Mouse (Mus musculus) hindbrain, embryonic 11.5 days (tissue): ENCODE data around the gene Tnip3. TPM values are rescaled to one million over a fixed set of nuclear protein-coding genes. Genes with fewer than 3 reads are reported as not detected.

Source experiments
- ATAC-seq: fragments of 200-750 bp; cut with Nextera tagmentation; 2 replicates; pipeline ENCODE4 v1.8.0; 2017; ENCODE audit warnings: mild to moderate bottlenecking, moderate TSS enrichment, moderate library complexity; ENCODE audit not compliant: low FRiP score
- DNase-seq: peaks from one replicate; pipeline ENCODE4 v3.0.0-alpha.2; 2015; ENCODE audit warnings: low spot score
- H3K27ac ChIP-seq: fragments of 300-500 bp; sonication (generic); 2 replicates; pipeline ENCODE4 v1.5.1; 2014; ENCODE audit warnings: mild to moderate bottlenecking, low read depth, low read length
- H3K27me3 ChIP-seq: fragments of 300-500 bp; sonication (generic); 2 replicates; pipeline ENCODE4 v1.6.1; 2014; ENCODE audit warnings: mild to moderate bottlenecking, low read length, moderate library complexity, mixed read lengths; ENCODE audit not compliant: control insufficient read depth, insufficient read depth
- H3K36me3 ChIP-seq: fragments of 300-500 bp; sonication (generic); 2 replicates; pipeline ENCODE4 v1.6.1; 2014; ENCODE audit warnings: mild to moderate bottlenecking, low read length, moderate library complexity, mixed read lengths; ENCODE audit not compliant: control insufficient read depth, insufficient read depth
- H3K4me1 ChIP-seq: fragments of 300-500 bp; sonication (generic); replicated peaks from 2 replicates; pipeline ENCODE4 v1.6.1; 2014; ENCODE audit warnings: low read length, mixed read lengths; ENCODE audit not compliant: control insufficient read depth, insufficient read depth
- H3K4me2 ChIP-seq: fragments of 300-500 bp; sonication (generic); replicated peaks from 2 replicates; pipeline ENCODE4 v1.6.1; 2014; ENCODE audit warnings: mild to moderate bottlenecking, low read depth, low read length
- H3K4me3 ChIP-seq: fragments of 300-500 bp; sonication (generic); 2 replicates; pipeline ENCODE4 v1.5.1; 2014; ENCODE audit warnings: low read depth, low read length
- H3K9ac ChIP-seq: fragments of 300-500 bp; sonication (generic); 2 replicates; pipeline ENCODE4 v1.6.1; 2014; ENCODE audit warnings: low read depth, low read length
- H3K9me3 ChIP-seq: fragments of 300-500 bp; sonication (generic); 2 replicates; pipeline ENCODE4 v1.6.1; 2016; ENCODE audit warnings: low read length; ENCODE audit not compliant: control insufficient read depth
- WGBS: fragments of 180-500 bp; shearing (Covaris S2); extraction: QIAGEN DNeasy Blood & Tissue Kit; methylation state at CpG from one replicate; pipeline ENCODE4 v1.1.7; 2014; 5-methylcytosine and 5-hydroxymethylcytosine counted together
- polyA plus RNA-seq: library from polyadenylated mRNA; unstranded; fragments of >200 nt; fragmentation: Nextera tagmentation; extraction: Ambion mirVana; gene quantifications from 2 replicates; pipeline ENCODE4 v1.2.1, GENCODE M21; 2014

Tnip3 gene
- polyA plus RNA-seq, 1 experiment from 2014 or later, result not detected

DNA sequence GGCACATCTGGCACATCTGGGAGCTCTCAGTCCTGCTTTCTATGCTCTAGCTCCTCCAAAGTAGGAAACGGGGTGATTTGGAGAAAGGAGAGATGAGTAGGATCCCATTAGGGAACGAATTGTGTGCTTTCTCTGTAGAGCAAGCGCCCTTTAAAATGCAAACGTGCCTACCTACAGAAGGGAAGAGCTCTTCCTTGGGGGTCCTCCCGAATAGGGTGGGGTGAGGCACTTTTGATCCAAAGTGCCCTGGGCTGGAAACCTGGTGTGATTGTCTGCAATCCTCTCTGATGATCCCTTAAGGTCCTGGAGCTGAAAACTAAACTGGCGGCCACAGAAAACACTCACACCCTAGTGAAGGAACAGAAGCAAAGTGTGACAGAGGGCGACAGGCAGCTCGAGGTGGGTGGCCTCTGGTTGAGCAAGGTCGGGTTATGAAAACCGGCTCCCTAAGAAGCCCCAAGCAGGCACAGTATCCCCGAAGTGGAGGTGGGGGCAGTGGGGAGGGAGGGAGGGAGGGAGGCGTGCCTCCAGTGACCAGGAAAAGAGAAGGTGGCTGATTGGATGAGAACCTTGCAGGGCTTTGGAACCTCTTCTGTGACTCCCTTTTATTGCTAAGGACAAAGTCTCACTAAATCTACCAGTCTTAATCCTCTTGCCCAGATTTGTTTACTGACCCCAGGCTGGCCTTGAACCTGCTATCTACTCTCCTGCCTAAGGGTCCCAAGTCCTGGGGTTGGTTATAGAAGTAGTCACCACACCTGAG lies 72.1 kb downstream of the Tnip3 start:
- no peak for DNase-seq
- no peak for ATAC-seq
- H3K27ac ChIP-seq, result no peak overlapping the region
- no peak overlapping the region for H3K4me3 ChIP-seq
- H3K4me2 ChIP-seq, result no peak overlapping the region
- no peaks in the 10 kb centered on the region for H3K27me3 ChIP-seq
- no peaks in the 10 kb centered on the region for H3K9me3 ChIP-seq
- WGBS, result 25% methylated on average over 11 of the region's 12 CpGs
- H3K4me1 ChIP-seq, result no peaks in the 10 kb centered on the region
- H3K36me3 ChIP-seq, result no peaks in the 10 kb centered on the region
- H3K9ac ChIP-seq, result no peak overlapping the region

DNA sequence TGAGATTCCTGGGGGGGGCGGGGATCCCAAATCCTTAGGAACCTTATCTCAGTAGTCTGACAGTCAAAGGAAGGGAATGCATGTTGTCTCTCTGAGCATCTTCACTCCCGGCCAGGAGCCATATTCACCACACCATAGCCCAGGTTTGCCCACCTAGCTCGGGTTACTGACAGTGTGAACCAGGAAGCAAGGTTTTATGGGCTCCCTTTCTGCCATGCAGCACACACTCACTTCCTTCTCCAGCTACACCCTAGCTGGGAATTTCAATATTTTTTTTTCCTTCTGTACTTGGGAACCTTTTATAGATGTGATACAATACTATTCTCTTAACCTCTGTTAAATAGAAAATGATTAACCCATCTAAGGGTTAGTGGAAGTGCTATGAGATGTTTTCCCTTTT lies 73.4 kb downstream of the Tnip3 start:
- ATAC-seq, result no peak
- 77% methylated on average over 3 of the region's 3 CpGs for WGBS
- no peak overlapping the region for H3K9ac ChIP-seq
- DNase-seq, result no peak
- H3K4me2 ChIP-seq, result no peak overlapping the region
- no peaks in the 10 kb centered on the region for H3K4me1 ChIP-seq
- H3K4me3 ChIP-seq, result no peak overlapping the region
- no peaks in the 10 kb centered on the region for H3K36me3 ChIP-seq
- H3K27me3 ChIP-seq, result no peaks in the 10 kb centered on the region
- H3K9me3 ChIP-seq, result no peaks in the 10 kb centered on the region
- H3K27ac ChIP-seq, result no peak overlapping the region

DNA sequence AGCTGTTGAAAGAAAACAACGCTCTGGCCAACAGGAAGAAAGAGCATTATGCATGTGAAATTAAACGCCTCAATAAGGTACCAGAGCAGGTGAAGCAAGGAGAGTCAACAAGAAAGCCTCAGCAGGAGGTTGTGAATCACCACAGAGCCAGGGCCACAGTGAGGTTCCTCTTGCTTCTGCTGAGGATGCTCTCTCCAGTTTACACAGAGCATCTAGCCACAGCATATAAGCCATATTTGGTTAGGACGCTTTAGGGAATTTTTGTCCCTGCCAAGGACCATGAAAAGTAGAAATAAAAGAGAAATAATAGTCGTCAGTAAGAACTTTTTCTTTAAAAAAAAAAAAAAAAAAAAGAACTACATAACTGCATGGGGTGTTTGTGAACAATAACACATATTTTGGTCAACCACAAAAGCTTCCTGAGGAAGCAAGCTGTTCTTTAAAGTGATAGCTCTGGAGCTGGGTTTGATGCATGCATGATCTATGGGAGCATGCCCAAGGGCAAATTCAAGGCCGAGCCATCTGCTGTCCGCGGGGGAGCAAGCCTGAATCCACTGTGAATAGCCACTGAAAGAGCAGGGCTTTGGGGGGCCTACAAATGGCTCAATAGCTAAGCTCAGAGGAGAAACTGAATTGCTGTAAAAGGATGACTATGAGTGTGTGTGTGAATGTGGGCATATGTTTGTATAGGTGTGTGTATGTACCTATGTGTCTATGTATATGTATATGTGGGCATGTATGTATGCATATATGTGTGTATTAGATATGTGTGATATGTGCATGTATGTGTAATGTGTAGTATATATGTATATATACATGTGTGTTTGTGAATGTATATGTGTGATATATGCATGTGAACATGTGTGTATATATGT lies 75.0 kb downstream of the Tnip3 start:
- no peaks in the 10 kb centered on the region for H3K36me3 ChIP-seq
- DNase-seq (peak; percentile 24), ATAC-seq (peak; percentile 64; the same call in 1 of the 2 replicates)
- H3K27me3 ChIP-seq, result no peaks in the 10 kb centered on the region
- no peak overlapping the region for H3K4me2 ChIP-seq
- WGBS, result 23% methylated on average over 7 of the region's 7 CpGs
- no peak overlapping the region for H3K4me3 ChIP-seq
- H3K27ac ChIP-seq, result no peak overlapping the region
- H3K9me3 ChIP-seq, result no peaks in the 10 kb centered on the region
- H3K4me1 ChIP-seq, result no peaks in the 10 kb centered on the region
- H3K9ac ChIP-seq, result no peak overlapping the region

DNA sequence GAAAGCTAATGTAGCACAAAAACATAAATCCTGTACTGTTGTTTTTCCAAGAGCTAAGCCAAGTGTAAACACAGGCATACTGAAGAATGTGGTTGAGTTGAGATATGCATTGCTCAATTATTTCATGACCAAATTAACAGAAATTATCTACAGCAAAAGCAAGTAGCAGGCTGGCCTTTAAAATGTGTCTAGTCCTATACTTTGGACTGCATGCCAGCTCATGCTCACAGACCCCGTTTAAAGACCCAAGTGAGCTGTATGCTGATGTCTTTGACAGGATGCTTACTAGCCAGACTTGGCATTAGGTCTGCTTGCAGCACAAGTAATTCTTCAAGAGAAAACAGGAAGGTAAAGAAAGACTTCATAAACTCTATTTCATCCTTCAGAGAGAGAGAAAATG lies 75.8 kb downstream of the Tnip3 start:
- H3K9ac ChIP-seq, result no peak overlapping the region
- ATAC-seq (no peak), DNase-seq (no peak)
- H3K4me3 ChIP-seq, result no peak overlapping the region
- no peaks in the 10 kb centered on the region for H3K36me3 ChIP-seq
- no peak overlapping the region for H3K27ac ChIP-seq
- WGBS, result 54% methylated on average over 1 of the region's 1 CpGs
- no peaks in the 10 kb centered on the region for H3K9me3 ChIP-seq
- H3K4me2 ChIP-seq, result no peak overlapping the region
- H3K4me1 ChIP-seq, result no peaks in the 10 kb centered on the region
- H3K27me3 ChIP-seq, result no peaks in the 10 kb centered on the region

DNA sequence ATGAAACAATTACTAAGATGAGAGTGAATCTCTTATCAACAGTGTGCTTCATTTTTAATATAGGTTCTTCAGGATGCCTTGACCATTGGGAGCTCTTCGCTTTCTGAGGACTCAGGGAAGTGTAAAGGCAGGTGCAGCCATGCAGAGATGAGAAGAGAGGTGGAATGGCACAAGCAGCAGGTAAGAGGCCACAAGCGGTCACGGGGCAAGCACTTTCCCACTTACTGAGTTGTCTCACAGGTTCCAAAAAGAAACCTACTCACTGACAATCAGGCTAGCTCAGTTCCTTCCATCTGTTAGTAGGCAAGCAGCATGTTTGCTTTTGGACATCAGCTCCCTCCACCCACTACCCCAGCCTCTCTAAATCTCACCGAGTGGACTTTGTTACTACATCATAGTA lies 80.7 kb downstream of the Tnip3 start:
- Histone ChIP-seq H3K4me2 (no peak overlapping the region), H3K27ac (no peak overlapping the region), H3K9me3 (no peaks in the 10 kb centered on the region), H3K36me3 (no peaks in the 10 kb centered on the region), H3K9ac (no peak overlapping the region), H3K4me3 (no peak overlapping the region), H3K27me3 (no peaks in the 10 kb centered on the region), H3K4me1 (no peaks in the 10 kb centered on the region)
- ATAC-seq (no peak), DNase-seq (no peak)
- WGBS, result 85% methylated on average over 4 of the region's 4 CpGs

DNA sequence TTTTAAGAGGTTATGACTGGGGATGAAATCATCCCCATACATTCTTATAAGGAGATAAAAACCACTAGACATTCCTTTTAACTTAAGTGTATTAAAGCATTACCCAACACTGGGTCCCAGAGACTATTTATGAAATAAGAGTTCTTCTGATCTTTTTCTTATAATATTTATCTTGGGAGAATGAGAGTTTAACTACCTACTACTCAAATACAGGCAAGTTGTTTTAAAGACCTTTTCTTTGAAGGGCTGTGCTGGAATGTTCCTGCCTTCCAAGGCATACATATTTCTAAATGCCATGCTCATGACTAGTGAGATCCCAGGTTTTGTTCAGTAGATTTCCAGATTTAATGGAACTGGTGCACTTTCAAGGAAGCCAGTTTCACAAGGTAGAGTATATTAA lies 81.8 kb downstream of the Tnip3 start:
- no peak overlapping the region for H3K9ac ChIP-seq
- DNase-seq (no peak), ATAC-seq (no peak)
- H3K4me3 ChIP-seq, result no peak overlapping the region
- no peaks in the 10 kb centered on the region for H3K9me3 ChIP-seq
- no peaks in the 10 kb centered on the region for H3K36me3 ChIP-seq
- no peaks in the 10 kb centered on the region for H3K4me1 ChIP-seq
- no peak overlapping the region for H3K4me2 ChIP-seq
- no peaks in the 10 kb centered on the region for H3K27me3 ChIP-seq
- no peak overlapping the region for H3K27ac ChIP-seq

DNA sequence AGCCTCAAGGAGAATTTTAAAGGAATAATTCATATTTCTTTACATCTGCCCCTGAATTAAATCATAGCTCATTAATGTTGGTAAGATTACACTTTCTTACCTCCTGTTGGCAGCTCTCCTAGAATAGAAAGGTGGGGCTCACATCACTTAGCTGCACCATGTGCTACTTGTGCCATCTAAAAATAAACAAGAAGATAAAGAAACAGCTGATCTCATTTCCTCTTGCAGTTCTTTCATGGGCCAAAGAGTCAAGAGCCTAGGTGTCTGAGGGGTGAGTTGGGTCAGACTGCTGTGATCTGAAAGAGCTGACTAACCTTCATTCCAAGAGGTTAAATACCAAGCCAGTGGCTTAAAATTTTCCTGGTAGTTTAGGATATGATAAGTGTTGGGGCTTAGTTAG lies 86.7 kb downstream of the Tnip3 start:
- Histone ChIP-seq H3K4me1 (no peaks in the 10 kb centered on the region), H3K36me3 (no peaks in the 10 kb centered on the region), H3K4me3 (no peak overlapping the region), H3K4me2 (no peak overlapping the region), H3K27me3 (no peaks in the 10 kb centered on the region), H3K9ac (no peak overlapping the region), H3K27ac (no peak overlapping the region), H3K9me3 (no peaks in the 10 kb centered on the region)
- DNase-seq, result no peak
- ATAC-seq, result no peak

DNA sequence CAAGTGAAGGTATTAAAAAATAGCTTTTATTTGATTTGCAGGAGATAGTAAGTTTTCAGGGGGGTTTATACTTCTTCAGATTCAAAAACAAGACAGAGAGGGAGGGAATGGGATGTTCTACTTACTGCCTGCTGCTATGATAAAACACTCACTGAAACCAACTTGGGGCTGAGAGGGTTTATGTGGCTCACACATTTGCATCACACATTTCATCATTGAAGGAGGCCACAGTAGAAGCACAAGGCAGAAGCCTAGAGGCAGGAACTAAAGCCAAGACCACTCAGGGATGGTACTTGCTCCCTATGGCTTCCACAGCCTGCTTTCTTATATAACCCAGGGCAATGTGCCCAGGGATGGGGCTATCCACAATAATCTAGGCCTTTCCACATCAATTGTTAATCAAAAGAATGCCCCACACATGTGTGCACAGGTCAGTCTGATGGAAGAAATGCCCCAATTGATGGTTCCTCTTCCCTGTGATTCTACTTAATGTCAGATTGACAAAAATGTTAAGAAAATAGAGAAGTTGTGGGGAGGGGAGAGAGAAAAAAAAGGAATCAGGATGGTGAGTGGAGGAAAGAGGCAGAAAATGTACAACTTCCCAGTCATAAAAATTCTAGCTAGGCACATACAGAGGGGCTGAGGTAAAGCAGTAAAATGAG lies 88.9 kb downstream of the Tnip3 start:
- Histone ChIP-seq H3K36me3 (no peaks in the 10 kb centered on the region), H3K4me1 (no peaks in the 10 kb centered on the region), H3K4me2 (no peak overlapping the region), H3K27ac (no peak overlapping the region), H3K27me3 (no peaks in the 10 kb centered on the region), H3K4me3 (no peak overlapping the region), H3K9ac (no peak overlapping the region), H3K9me3 (no peaks in the 10 kb centered on the region)
- no peak for DNase-seq
- no peak for ATAC-seq
